Mouse (Mus musculus): ENCODE data around the gene Gm10521. TPM values are rescaled to one million over a fixed set of nuclear protein-coding genes. Genes with fewer than 3 reads are reported as not detected.
"Not testable (repeated sequence)": the region's sequence is repeated elsewhere in the genome, so short reads cannot be mapped to it uniquely, and the experiment has no call there.

The Gm10521 gene
- 0.17 and 0.21 TPM in 2 replicates for total RNA-seq (2012; rRNA removed)
- 0.13 and 0.16 TPM in 2 replicates for total RNA-seq (2014; rRNA removed)
- 1.6 and 1.7 TPM in 2 replicates for polyA plus RNA-seq (2012; ENCODE audit: insufficient read length, low read depth)

- H3K36me3 ChIP-seq (replicated peaks in 1 of 2; ENCODE audit: control insufficient read depth in 1 of 2, insufficient read depth in 1 of 2, low read length in 1 of 2); H3K27me3 ChIP-seq (replicated peaks); H3K4me3 ChIP-seq (replicated peaks in 1 of 3; ENCODE audit: low read depth in 2 of 3, low read length in 2 of 3, poor library complexity in 1 of 3); H3K9me3 ChIP-seq (replicated peaks; ENCODE audit: low read length); in situ Hi-C loops (cut with MboI; ENCODE audit: low pct_ligation_motif_present, low pct_unique_long_range_greater_than_20kb, low sequenced_read_pairs); H3K4me1 ChIP-seq (ENCODE audit: control insufficient read depth in 1 of 2, insufficient read depth in 2 of 2); H3K4me2 ChIP-seq (ENCODE audit: insufficient read depth, low read depth, poor library complexity, severe bottlenecking); DNase-seq (ENCODE audit: extremely low read depth); dilution Hi-C loops (cut with MboI; ENCODE audit: extremely low pct_ligation_motif_present, extremely low pct_unique_long_range_greater_than_20kb, low sequenced_read_pairs); H3K79me2 ChIP-seq (replicated peaks; ENCODE audit: control insufficient read depth, extremely low read depth, insufficient read depth, poor library complexity, severe bottlenecking); H3K9ac ChIP-seq (ENCODE audit: insufficient read depth, low read depth); H3K27ac ChIP-seq (ENCODE audit: insufficient read depth, low read depth): not testable (repeated sequence)
Observed at GRCm38 (mm10) chr1:171895364-171895763, at the start of gene Gm10521. Gm10521 (plus strand) TSS chr1:171895664.

DNA sequence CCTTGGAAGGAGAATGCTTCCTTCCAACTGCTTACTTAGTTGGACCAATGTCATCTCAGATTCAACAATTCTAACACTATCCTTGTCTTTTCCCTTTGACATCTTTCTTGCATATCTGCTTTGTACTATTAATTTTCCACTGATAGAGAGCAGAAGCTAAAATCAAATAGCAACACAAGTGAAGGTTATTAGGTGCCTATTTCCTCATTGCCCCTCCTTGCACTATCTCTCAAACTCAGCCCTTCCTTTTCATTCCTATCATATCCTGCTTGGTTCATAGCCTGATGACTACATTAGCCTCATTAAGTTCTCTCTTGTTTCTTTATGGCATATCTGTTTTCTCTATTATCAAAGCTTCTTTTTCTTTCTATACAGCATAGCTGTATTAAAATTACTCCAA, 47.3 kb upstream of the Gm10521 start:
- Histone ChIP-seq H3K4me3 (replicated peaks in 1 of 3; ENCODE audit: low read depth in 2 of 3, low read length in 2 of 3, poor library complexity in 1 of 3) (no peak overlapping the region), H3K27me3 (replicated peaks) (no peaks in the 10 kb centered on the region), H3K4me1 (ENCODE audit: control insufficient read depth in 1 of 2, insufficient read depth in 2 of 2) (peaks cover 3 to 52% of the 10 kb centered on the region in 2 experiments; a peak in 2 of 4 replicates), H3K79me2 (replicated peaks; ENCODE audit: control insufficient read depth, extremely low read depth, insufficient read depth, poor library complexity, severe bottlenecking) (peaks cover 3% of the 10 kb centered on the region; the same call in 1 of the 2 replicates), H3K27ac (ENCODE audit: insufficient read depth, low read depth) (no peak overlapping the region), H3K4me2 (ENCODE audit: insufficient read depth, low read depth, poor library complexity, severe bottlenecking) (no peak overlapping the region), H3K9me3 (replicated peaks; ENCODE audit: low read length) (no peaks in the 10 kb centered on the region), H3K9ac (ENCODE audit: insufficient read depth, low read depth) (no peak overlapping the region), H3K36me3 (replicated peaks in 1 of 2; ENCODE audit: control insufficient read depth in 1 of 2, insufficient read depth in 1 of 2, low read length in 1 of 2) (peaks cover 7 to 61% of the 10 kb centered on the region in 2 experiments)
- no peak for DNase-seq (ENCODE audit: extremely low read depth)
- in situ Hi-C loops (cut with MboI; ENCODE audit: low pct_ligation_motif_present, low pct_unique_long_range_greater_than_20kb, low sequenced_read_pairs): no loop called here
- TF ChIP-seq RCOR1 (conservative IDR thresholded peaks at IDR 0.05; ENCODE audit: low read depth, low read length) (no peak), ZC3H11A (IDR thresholded peaks at IDR 0.05; ENCODE audit: low read depth, low read length) (no peak), NELFE (IDR thresholded peaks at IDR 0.05; ENCODE audit: low read depth, low read length) (no peak)
- dilution Hi-C loops (cut with MboI; ENCODE audit: extremely low pct_ligation_motif_present, extremely low pct_unique_long_range_greater_than_20kb, low sequenced_read_pairs): no loop called here

GRCm38 (mm10) chr1:171848757-171849156, 46.7 kb upstream of the Gm10521 start:
- in situ Hi-C loops (cut with MboI; ENCODE audit: low pct_ligation_motif_present, low pct_unique_long_range_greater_than_20kb, low sequenced_read_pairs) (no loop called here), dilution Hi-C loops (cut with MboI; ENCODE audit: extremely low pct_ligation_motif_present, extremely low pct_unique_long_range_greater_than_20kb, low sequenced_read_pairs) (no loop called here)
- H3K4me3 ChIP-seq (replicated peaks in 1 of 3; ENCODE audit: low read depth in 2 of 3, low read length in 2 of 3, poor library complexity in 1 of 3): no peak overlapping the region
- H3K9ac ChIP-seq (ENCODE audit: insufficient read depth, low read depth): no peak overlapping the region
- peak; percentile 39 for DNase-seq (ENCODE audit: extremely low read depth)
- H3K79me2 ChIP-seq (replicated peaks; ENCODE audit: control insufficient read depth, extremely low read depth, insufficient read depth, poor library complexity, severe bottlenecking): peaks cover 3% of the 10 kb centered on the region; the same call in 1 of the 2 replicates
- no peaks in the 10 kb centered on the region for H3K27me3 ChIP-seq (replicated peaks)
- H3K36me3 ChIP-seq (replicated peaks in 1 of 2; ENCODE audit: control insufficient read depth in 1 of 2, insufficient read depth in 1 of 2, low read length in 1 of 2): peaks cover 7 to 66% of the 10 kb centered on the region in 2 experiments
- no peaks in the 10 kb centered on the region for H3K9me3 ChIP-seq (replicated peaks; ENCODE audit: low read length)
- peaks cover 3 to 46% of the 10 kb centered on the region in 2 experiments; a peak in 2 of 4 replicates for H3K4me1 ChIP-seq (ENCODE audit: control insufficient read depth in 1 of 2, insufficient read depth in 2 of 2)
- no peak overlapping the region for H3K4me2 ChIP-seq (ENCODE audit: insufficient read depth, low read depth, poor library complexity, severe bottlenecking)
- H3K27ac ChIP-seq (ENCODE audit: insufficient read depth, low read depth): no peak overlapping the region
- TF ChIP-seq E2F4 (IDR thresholded peaks at IDR 0.05; ENCODE audit: insufficient replicate concordance, low read depth, low read length) (no peak), EP300 (IDR thresholded peaks at IDR 0.05; ENCODE audit: low read length) (0 out of 2 replicates have a peak, but pooled peaks have one; percentile 14), RCOR1 (conservative IDR thresholded peaks at IDR 0.05; ENCODE audit: low read depth, low read length) (no peak), BHLHE40 (IDR thresholded peaks at IDR 0.05; ENCODE audit: low read depth, low read length) (peak; percentile 72)

All from CH12.LX (cell line).